Mouse (Mus musculus) brain, embryonic 14.5 days (tissue): Measurements from ENCODE around the gene Dmrt3.

Source experiments
- CTCF ChIP-seq: fragments of 200-500 bp; IDR thresholded peaks from 2 replicates; pipeline ENCODE4 v1.5.1; 2012; ENCODE audit warnings: inconsistent platforms, mild to moderate bottlenecking, moderate library complexity, borderline replicate concordance; ENCODE audit not compliant: insufficient read depth, insufficient read length; ENCODE audit errors: extremely low read depth
- POLR2A ChIP-seq: fragments of 200-500 bp; IDR thresholded peaks from 2 replicates; pipeline ENCODE4 v1.6.1; 2012; ENCODE audit warnings: mild to moderate bottlenecking, inconsistent platforms, borderline replicate concordance; ENCODE audit not compliant: poor library complexity, insufficient read depth, insufficient read length, severe bottlenecking; ENCODE audit errors: extremely low read depth

DNA sequence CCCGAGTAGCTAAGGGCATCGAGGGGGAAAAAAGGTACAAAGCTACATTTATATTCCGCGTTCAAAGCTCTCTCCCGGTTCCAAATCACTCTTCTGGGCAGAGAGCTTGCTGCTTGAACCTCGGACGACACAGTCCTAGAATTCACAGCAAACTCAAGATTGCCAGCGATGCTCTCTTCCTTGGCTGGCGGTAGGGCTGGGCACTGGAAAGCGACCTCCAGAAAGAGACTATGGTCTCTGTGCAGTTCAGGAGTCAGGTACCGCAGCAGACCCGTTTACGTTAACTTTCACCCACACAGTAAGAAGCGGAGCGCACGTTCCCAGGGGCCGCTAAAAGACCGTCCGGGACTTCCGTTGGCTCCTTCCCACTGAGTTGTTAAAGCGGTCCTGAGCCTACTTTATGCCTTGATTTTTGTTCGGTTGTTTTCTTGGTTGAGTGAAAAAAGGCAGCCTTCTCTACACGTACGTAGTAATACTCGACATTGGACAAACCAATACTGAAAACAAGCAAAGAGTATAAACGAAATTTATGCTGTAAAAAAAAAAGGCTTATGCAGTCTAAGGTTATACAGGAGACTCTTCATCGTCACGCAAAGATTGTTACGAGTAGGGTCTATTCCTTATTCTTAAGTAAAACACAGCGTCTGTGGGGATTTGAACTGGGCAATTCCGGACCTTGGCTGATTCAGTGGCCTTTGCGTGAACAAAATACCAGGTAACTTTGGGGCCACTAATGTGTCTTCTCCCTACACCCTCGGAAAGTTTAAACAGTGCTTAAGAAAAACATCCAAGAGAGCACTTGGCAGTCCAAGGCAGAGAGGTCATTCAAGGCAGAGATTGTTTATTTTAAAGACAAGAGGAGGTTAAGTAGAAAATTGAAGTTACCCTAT lies 895 bp upstream of the Dmrt3 start:
- TF ChIP-seq POLR2A = no peak
- TF ChIP-seq CTCF = no peak
